Mouse (Mus musculus): ENCODE measurements around the gene Fbxl7. TPM values are rescaled to one million over a fixed set of nuclear protein-coding genes. Genes with fewer than 3 reads are reported as not detected.
"Not testable (repeated sequence)": the region's sequence is repeated elsewhere in the genome, so short reads cannot be mapped to it uniquely, and the experiment has no call there.

Fbxl7 gene
- polyA plus RNA-seq, 1 experiment from 2014 or later, result 8.0 TPM

DNA sequence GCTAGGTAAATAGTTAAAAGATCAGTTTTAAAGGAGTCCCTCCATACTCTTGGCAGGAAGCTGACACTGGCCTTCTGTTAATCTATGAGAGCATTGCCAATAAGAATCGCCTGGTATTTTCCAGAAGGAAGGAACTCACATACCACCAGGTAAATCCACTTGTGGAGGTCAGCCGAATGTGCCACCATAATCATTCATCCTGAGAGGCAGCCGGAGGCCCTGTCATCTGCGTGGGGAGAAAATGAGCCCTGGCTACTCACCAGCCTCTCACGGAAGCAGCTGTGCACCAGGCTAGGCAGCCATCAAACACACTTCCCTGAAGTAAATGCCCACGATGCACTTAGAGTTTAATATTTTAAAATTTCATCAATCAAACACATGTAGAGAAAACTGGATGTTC is 108.2 kb downstream of the Fbxl7 start:
- H3K36me3 ChIP-seq (ENCODE audit: control insufficient read depth, insufficient read depth, low read length), result no peaks in the 10 kb centered on the region
- H3K27me3 ChIP-seq (replicated peaks; ENCODE audit: control insufficient read depth, insufficient read depth, low read length), result no peaks in the 10 kb centered on the region
- ATAC-seq, result no peak
- H3K9me3 ChIP-seq (ENCODE audit: control insufficient read depth, low read length), result no peaks in the 10 kb centered on the region
- H3K4me1 ChIP-seq (ENCODE audit: control insufficient read depth, insufficient read depth, low read length), result no peaks in the 10 kb centered on the region
- H3K4me3 ChIP-seq (ENCODE audit: low read length), result no peak overlapping the region
- H3K9ac ChIP-seq (ENCODE audit: low read depth, low read length), result no peak overlapping the region
- no peak overlapping the region for H3K27ac ChIP-seq (ENCODE audit: low read length)
- H3K4me2 ChIP-seq (ENCODE audit: low read depth, low read length), result no peak overlapping the region
- 58% methylated on average over 6 of the region's 6 CpGs for WGBS

DNA sequence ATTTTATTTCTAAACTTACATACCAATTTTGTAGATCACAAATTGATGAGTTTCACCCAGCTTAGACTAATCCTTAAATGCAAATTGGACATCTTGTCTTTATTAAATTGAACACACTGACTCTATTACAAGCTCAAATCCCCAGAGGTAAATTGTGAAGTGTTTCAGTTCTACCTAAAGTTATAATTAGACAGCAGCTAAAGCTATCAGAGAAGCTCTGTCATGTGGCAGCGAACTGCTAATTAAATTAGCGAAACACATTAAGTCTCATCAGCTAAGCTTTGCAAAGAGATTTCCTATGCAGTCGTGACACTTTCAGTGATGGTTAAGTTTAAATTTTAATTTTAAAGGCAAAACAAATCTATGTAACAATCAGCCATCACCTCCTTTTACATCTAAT is 114.8 kb downstream of the Fbxl7 start:
- H3K4me2 ChIP-seq (ENCODE audit: low read depth, low read length), result no peak overlapping the region
- H3K36me3 ChIP-seq (ENCODE audit: control insufficient read depth, insufficient read depth, low read length), result no peaks in the 10 kb centered on the region
- no peak overlapping the region for H3K9ac ChIP-seq (ENCODE audit: low read depth, low read length)
- no peaks in the 10 kb centered on the region for H3K27me3 ChIP-seq (replicated peaks; ENCODE audit: control insufficient read depth, insufficient read depth, low read length)
- ATAC-seq, result no peak
- no peak overlapping the region for H3K4me3 ChIP-seq (ENCODE audit: low read length)
- no peaks in the 10 kb centered on the region for H3K9me3 ChIP-seq (ENCODE audit: control insufficient read depth, low read length)
- no peaks in the 10 kb centered on the region for H3K4me1 ChIP-seq (ENCODE audit: control insufficient read depth, insufficient read depth, low read length)
- H3K27ac ChIP-seq (ENCODE audit: low read length), result no peak overlapping the region
- 88% methylated on average over 3 of the region's 3 CpGs for WGBS

DNA sequence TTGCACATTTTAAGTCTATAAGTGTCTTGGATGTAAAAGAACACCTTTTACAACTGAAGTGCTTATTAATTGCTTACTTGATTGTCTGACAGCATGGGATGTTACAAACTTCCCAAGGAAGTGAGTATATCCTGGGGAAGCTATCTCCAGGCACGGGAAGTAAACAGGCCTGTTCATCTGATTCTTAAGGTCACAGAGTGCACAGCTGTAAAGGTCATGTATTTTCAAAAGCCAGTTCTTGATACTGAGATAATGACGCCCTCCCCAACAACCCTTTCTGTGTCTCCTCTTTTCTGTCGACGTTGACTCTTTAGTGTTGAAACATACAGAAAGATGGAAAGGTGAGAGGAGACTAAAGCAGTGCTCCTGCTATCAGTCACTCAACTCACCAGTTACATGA is 116.3 kb downstream of the Fbxl7 start:
- Histone ChIP-seq H3K4me3 (ENCODE audit: low read length) (no peak overlapping the region), H3K9me3 (ENCODE audit: control insufficient read depth, low read length) (no peaks in the 10 kb centered on the region), H3K4me2 (ENCODE audit: low read depth, low read length) (no peak overlapping the region), H3K9ac (ENCODE audit: low read depth, low read length) (no peak overlapping the region), H3K36me3 (ENCODE audit: control insufficient read depth, insufficient read depth, low read length) (no peaks in the 10 kb centered on the region), H3K4me1 (ENCODE audit: control insufficient read depth, insufficient read depth, low read length) (no peaks in the 10 kb centered on the region), H3K27me3 (replicated peaks; ENCODE audit: control insufficient read depth, insufficient read depth, low read length) (no peaks in the 10 kb centered on the region), H3K27ac (ENCODE audit: low read length) (no peak overlapping the region)
- ATAC-seq, result no peak
- 51% methylated on average over 4 of the region's 4 CpGs for WGBS

DNA sequence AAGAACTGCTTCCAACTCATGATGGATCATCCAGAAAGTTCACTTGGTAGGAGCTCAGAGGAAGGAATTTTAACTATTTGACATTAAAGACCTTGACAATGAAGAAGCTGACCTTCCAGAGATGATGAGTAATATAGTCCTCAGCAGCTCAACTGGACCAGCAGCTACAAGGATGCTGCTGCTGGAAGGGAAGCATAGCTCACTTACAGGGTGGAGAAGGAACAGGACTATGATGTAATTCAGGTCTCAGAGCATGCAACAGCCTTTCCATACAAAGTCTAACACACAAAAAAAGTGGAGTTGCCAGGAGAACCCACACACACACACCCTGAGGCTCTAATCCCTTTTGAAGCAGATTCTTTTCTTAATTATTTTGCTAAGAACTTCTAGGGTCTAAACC is 119.7 kb downstream of the Fbxl7 start:
- Histone ChIP-seq H3K9me3 (ENCODE audit: control insufficient read depth, low read length) (no peaks in the 10 kb centered on the region), H3K27ac (ENCODE audit: low read length) (no peak overlapping the region), H3K36me3 (ENCODE audit: control insufficient read depth, insufficient read depth, low read length) (no peaks in the 10 kb centered on the region), H3K4me1 (ENCODE audit: control insufficient read depth, insufficient read depth, low read length) (no peaks in the 10 kb centered on the region), H3K27me3 (replicated peaks; ENCODE audit: control insufficient read depth, insufficient read depth, low read length) (no peaks in the 10 kb centered on the region), H3K4me3 (ENCODE audit: low read length) (no peak overlapping the region), H3K4me2 (ENCODE audit: low read depth, low read length) (no peak overlapping the region), H3K9ac (ENCODE audit: low read depth, low read length) (no peak overlapping the region)
- ATAC-seq, result no peak

DNA sequence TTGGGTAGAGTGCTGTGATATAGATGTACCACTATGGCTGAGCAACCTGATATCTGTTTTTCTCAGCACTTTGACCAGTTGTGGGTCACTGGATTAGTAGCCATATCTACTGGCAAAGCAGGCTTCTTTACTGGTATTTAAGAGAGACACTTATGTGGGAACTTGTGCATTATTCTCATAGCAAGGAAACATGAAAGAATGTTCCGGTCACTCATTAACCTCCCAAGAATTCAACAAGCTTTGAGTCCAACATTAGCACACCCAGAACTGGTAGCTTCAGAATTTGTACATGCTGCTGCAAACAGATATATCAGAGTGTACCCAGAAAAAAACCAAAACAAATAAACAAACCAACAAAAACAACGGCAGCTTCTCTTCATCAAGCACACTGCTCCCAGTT is 120.5 kb downstream of the Fbxl7 start:
- Histone ChIP-seq H3K36me3 (ENCODE audit: control insufficient read depth, insufficient read depth, low read length) (no peaks in the 10 kb centered on the region), H3K4me3 (ENCODE audit: low read length) (no peak overlapping the region), H3K27me3 (replicated peaks; ENCODE audit: control insufficient read depth, insufficient read depth, low read length) (no peaks in the 10 kb centered on the region), H3K9me3 (ENCODE audit: control insufficient read depth, low read length) (no peaks in the 10 kb centered on the region), H3K9ac (ENCODE audit: low read depth, low read length) (no peak overlapping the region), H3K27ac (ENCODE audit: low read length) (no peak overlapping the region), H3K4me1 (ENCODE audit: control insufficient read depth, insufficient read depth, low read length) (no peaks in the 10 kb centered on the region), H3K4me2 (ENCODE audit: low read depth, low read length) (no peak overlapping the region)
- ATAC-seq, result no peak
- WGBS, result 91% methylated on average over 2 of the region's 2 CpGs

DNA sequence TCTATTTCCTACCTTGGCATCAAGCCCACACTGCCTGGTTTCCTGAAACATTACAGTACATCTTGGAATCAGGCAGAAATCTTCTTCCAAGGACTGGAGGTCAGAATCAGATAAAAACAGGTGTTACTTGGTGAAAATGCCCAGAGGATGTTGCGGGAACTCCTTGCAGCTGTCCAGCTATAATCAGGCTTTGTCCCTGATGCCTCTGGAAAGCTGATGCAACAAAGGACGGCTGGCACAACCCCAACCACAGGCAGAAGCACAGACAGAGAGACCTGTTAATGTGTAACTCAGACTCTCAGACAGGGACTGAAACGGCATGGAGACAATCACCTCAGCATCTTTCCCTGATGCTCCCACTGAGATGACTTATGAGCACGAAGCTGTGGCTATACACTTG is 133.7 kb downstream of the Fbxl7 start:
- no peaks in the 10 kb centered on the region for H3K36me3 ChIP-seq (ENCODE audit: control insufficient read depth, insufficient read depth, low read length)
- H3K4me1 ChIP-seq (ENCODE audit: control insufficient read depth, insufficient read depth, low read length), result peaks cover 3% of the 10 kb centered on the region; the same call in 1 of the 2 replicates
- H3K4me3 ChIP-seq (ENCODE audit: low read length), result no peak overlapping the region
- 47% methylated on average over 4 of the region's 4 CpGs for WGBS
- no peak overlapping the region for H3K4me2 ChIP-seq (ENCODE audit: low read depth, low read length)
- no peaks in the 10 kb centered on the region for H3K27me3 ChIP-seq (replicated peaks; ENCODE audit: control insufficient read depth, insufficient read depth, low read length)
- H3K9ac ChIP-seq (ENCODE audit: low read depth, low read length), result no peak overlapping the region
- H3K9me3 ChIP-seq (ENCODE audit: control insufficient read depth, low read length), result no peaks in the 10 kb centered on the region
- no peak for ATAC-seq
- H3K27ac ChIP-seq (ENCODE audit: low read length), result no peak overlapping the region

DNA sequence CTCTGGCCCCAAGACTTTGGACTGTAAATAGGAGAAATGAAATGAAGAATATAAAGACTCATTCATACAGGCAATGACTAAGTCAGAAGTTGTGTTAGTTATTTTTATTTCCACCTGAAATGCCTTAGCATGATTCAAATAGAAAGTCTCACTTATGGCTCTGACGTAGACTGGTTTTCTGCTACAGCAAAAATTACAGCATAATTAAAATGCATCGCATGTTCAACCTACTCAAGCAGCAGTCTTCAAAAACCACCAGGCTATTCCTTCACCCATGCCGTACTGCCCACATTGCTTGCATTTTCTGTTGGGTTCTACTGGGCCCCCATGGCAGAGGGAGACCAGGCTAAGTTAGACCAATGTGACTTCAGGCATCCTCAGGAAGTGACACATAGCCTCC is 146.9 kb downstream of the Fbxl7 start:
- Histone ChIP-seq H3K4me3 (ENCODE audit: low read length) (no peak overlapping the region), H3K36me3 (ENCODE audit: control insufficient read depth, insufficient read depth, low read length) (no peaks in the 10 kb centered on the region), H3K27ac (ENCODE audit: low read length) (no peak overlapping the region), H3K4me2 (ENCODE audit: low read depth, low read length) (no peak overlapping the region), H3K4me1 (ENCODE audit: control insufficient read depth, insufficient read depth, low read length) (no peaks in the 10 kb centered on the region), H3K9ac (ENCODE audit: low read depth, low read length) (no peak overlapping the region), H3K9me3 (ENCODE audit: control insufficient read depth, low read length) (no peaks in the 10 kb centered on the region), H3K27me3 (replicated peaks; ENCODE audit: control insufficient read depth, insufficient read depth, low read length) (no peaks in the 10 kb centered on the region)
- no peak for ATAC-seq
- WGBS, result 97% methylated on average over 3 of the region's 3 CpGs

DNA sequence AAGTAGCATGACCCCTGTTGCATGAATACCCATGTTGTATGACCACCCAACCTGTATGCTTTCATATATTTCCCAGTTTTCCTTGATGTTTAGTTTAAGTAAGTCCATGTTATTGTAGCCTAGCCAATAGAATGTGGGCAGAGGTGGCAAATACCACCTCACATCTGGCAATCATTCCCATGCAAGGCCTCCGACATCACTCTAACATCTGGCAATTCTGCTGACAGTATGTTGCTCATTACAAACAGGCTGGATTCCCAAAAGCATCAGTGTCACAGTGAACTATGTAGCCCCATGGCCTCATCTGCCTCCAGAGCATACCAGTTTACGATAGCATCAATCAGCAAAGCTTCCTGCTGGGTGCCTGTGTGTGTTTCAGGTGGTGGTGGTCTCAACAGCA is 163.0 kb downstream of the Fbxl7 start:
- no peaks in the 10 kb centered on the region for H3K36me3 ChIP-seq (ENCODE audit: control insufficient read depth, insufficient read depth, low read length)
- H3K9ac ChIP-seq (ENCODE audit: low read depth, low read length), result no peak overlapping the region
- no peaks in the 10 kb centered on the region for H3K4me1 ChIP-seq (ENCODE audit: control insufficient read depth, insufficient read depth, low read length)
- no peak overlapping the region for H3K27ac ChIP-seq (ENCODE audit: low read length)
- H3K9me3 ChIP-seq (ENCODE audit: control insufficient read depth, low read length), result no peaks in the 10 kb centered on the region
- H3K4me2 ChIP-seq (ENCODE audit: low read depth, low read length), result no peak overlapping the region
- WGBS, result 73% methylated on average over 2 of the region's 2 CpGs
- H3K27me3 ChIP-seq (replicated peaks; ENCODE audit: control insufficient read depth, insufficient read depth, low read length), result no peaks in the 10 kb centered on the region
- ATAC-seq, result no peak
- no peak overlapping the region for H3K4me3 ChIP-seq (ENCODE audit: low read length)

DNA sequence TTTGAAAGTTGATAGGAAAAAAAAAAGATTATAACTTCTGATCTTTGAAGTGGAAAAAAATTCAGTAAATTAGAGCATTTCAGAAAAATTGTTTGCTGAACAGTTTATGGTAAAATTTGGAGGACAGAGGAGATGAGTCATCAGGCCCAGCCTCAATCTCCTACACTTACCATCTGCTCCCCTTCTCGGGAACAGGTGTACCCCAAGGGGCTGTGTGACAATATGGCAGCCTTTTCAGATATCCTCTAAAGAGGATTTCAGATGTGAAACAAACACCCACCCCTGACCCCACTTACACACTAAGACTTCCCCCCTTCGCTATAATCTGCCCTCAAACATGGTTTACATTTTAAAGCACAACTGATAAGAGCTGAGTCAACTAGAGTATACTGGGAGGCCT is 164.6 kb downstream of the Fbxl7 start:
- no peaks in the 10 kb centered on the region for H3K27me3 ChIP-seq (replicated peaks; ENCODE audit: control insufficient read depth, insufficient read depth, low read length)
- H3K4me3 ChIP-seq (ENCODE audit: low read length), result no peak overlapping the region
- no peak for ATAC-seq
- no peaks in the 10 kb centered on the region for H3K9me3 ChIP-seq (ENCODE audit: control insufficient read depth, low read length)
- H3K4me1 ChIP-seq (ENCODE audit: control insufficient read depth, insufficient read depth, low read length), result no peaks in the 10 kb centered on the region
- no peak overlapping the region for H3K27ac ChIP-seq (ENCODE audit: low read length)
- H3K36me3 ChIP-seq (ENCODE audit: control insufficient read depth, insufficient read depth, low read length), result no peaks in the 10 kb centered on the region
- H3K9ac ChIP-seq (ENCODE audit: low read depth, low read length), result no peak overlapping the region
- no peak overlapping the region for H3K4me2 ChIP-seq (ENCODE audit: low read depth, low read length)
- WGBS, result 46% methylated on average over 2 of the region's 2 CpGs

DNA sequence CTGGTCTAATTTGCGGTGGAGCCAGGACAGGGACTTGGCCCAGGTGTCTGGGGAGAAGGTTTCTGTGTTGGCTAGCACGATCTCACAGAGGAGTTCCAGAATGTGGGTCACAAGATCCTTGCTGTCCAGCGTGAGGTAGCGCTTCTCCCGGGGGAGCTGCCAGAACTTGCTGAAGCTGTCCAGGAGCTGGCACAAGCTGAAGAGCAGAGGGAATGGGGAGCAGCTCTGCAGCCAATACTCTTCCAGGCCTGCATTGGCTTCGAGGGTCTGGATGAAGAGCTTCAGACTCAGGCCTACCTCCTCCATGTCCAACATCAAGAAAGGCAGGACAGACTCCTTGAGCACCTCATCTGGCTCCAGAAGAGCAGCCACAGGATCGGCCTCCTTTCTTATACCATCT is 166.0 kb downstream of the Fbxl7 start:
- not testable (repeated sequence) for H3K36me3 ChIP-seq (ENCODE audit: control insufficient read depth, insufficient read depth, low read length); H3K4me1 ChIP-seq (ENCODE audit: control insufficient read depth, insufficient read depth, low read length); H3K27ac ChIP-seq (ENCODE audit: low read length); H3K9ac ChIP-seq (ENCODE audit: low read depth, low read length); H3K27me3 ChIP-seq (replicated peaks; ENCODE audit: control insufficient read depth, insufficient read depth, low read length); H3K9me3 ChIP-seq (ENCODE audit: control insufficient read depth, low read length); H3K4me2 ChIP-seq (ENCODE audit: low read depth, low read length); ATAC-seq; H3K4me3 ChIP-seq (ENCODE audit: low read length)
- 96% methylated on average over 5 of the region's 7 CpGs for WGBS
